Mouse (Mus musculus): Measurements from ENCODE around the gene Slc22a23. TPM values are rescaled to one million over a fixed set of nuclear protein-coding genes. Genes with fewer than 3 reads are reported as not detected.

Slc22a23 gene
- total RNA-seq, 1 experiment from 2014 or later, result 0.19 TPM

GRCm38 (mm10) chr13:34307696-34308603, 37.0 kb downstream of the Slc22a23 start:
- ATAC-seq (replicated peaks; ENCODE audit: insufficient number of reproducible peaks, low FRiP score, low TSS enrichment, poor library complexity, severe bottlenecking), result no peak

- ATAC-seq (replicated peaks; ENCODE audit: insufficient number of reproducible peaks, low FRiP score, low TSS enrichment, poor library complexity, severe bottlenecking), result no peak
These were observed 38.9 kb downstream of the Slc22a23 start for GRCm38 (mm10) chr13:34305964-34306671.

- no peak for ATAC-seq (replicated peaks; ENCODE audit: insufficient number of reproducible peaks, low FRiP score, low TSS enrichment, poor library complexity, severe bottlenecking)
These were observed 40.1 kb downstream of the Slc22a23 start for GRCm38 (mm10) chr13:34304896-34305295.

GRCm38 (mm10) chr13:34303386-34304016, 41.5 kb downstream of the Slc22a23 start:
- ATAC-seq (replicated peaks; ENCODE audit: insufficient number of reproducible peaks, low FRiP score, low TSS enrichment, poor library complexity, severe bottlenecking), result no peak

- no peak for ATAC-seq (replicated peaks; ENCODE audit: insufficient number of reproducible peaks, low FRiP score, low TSS enrichment, poor library complexity, severe bottlenecking)
These were observed 43.4 kb downstream of the Slc22a23 start for GRCm38 (mm10) chr13:34301585-34301984.

- ATAC-seq (replicated peaks; ENCODE audit: insufficient number of reproducible peaks, low FRiP score, low TSS enrichment, poor library complexity, severe bottlenecking), result no peak
These were observed 45.3 kb downstream of the Slc22a23 start for GRCm38 (mm10) chr13:34299351-34300333.

- ATAC-seq (replicated peaks; ENCODE audit: insufficient number of reproducible peaks, low FRiP score, low TSS enrichment, poor library complexity, severe bottlenecking), result no peak
These were observed 46.3 kb downstream of the Slc22a23 start for GRCm38 (mm10) chr13:34298674-34299073.

- no peak for ATAC-seq (replicated peaks; ENCODE audit: insufficient number of reproducible peaks, low FRiP score, low TSS enrichment, poor library complexity, severe bottlenecking)
These were observed 46.9 kb downstream of the Slc22a23 start for GRCm38 (mm10) chr13:34298061-34298460.

GRCm38 (mm10) chr13:34295787-34296435, 49.1 kb downstream of the Slc22a23 start:
- ATAC-seq (replicated peaks; ENCODE audit: insufficient number of reproducible peaks, low FRiP score, low TSS enrichment, poor library complexity, severe bottlenecking), result no peak

- ATAC-seq (replicated peaks; ENCODE audit: insufficient number of reproducible peaks, low FRiP score, low TSS enrichment, poor library complexity, severe bottlenecking), result no peak
These were observed 50.8 kb downstream of the Slc22a23 start for GRCm38 (mm10) chr13:34294212-34294611.

GRCm38 (mm10) chr13:34292042-34292441, 52.9 kb downstream of the Slc22a23 start:
- ATAC-seq (replicated peaks; ENCODE audit: insufficient number of reproducible peaks, low FRiP score, low TSS enrichment, poor library complexity, severe bottlenecking), result no peak

- no peak for ATAC-seq (replicated peaks; ENCODE audit: insufficient number of reproducible peaks, low FRiP score, low TSS enrichment, poor library complexity, severe bottlenecking)
These were observed 54.6 kb downstream of the Slc22a23 start for GRCm38 (mm10) chr13:34290346-34290745.

- ATAC-seq (replicated peaks; ENCODE audit: insufficient number of reproducible peaks, low FRiP score, low TSS enrichment, poor library complexity, severe bottlenecking), result no peak
These were observed 55.4 kb downstream of the Slc22a23 start for GRCm38 (mm10) chr13:34289567-34289966.

- no peak for ATAC-seq (replicated peaks; ENCODE audit: insufficient number of reproducible peaks, low FRiP score, low TSS enrichment, poor library complexity, severe bottlenecking)
These were observed 56.9 kb downstream of the Slc22a23 start for GRCm38 (mm10) chr13:34288129-34288528.

GRCm38 (mm10) chr13:34287601-34288083, 57.3 kb downstream of the Slc22a23 start:
- no peak for ATAC-seq (replicated peaks; ENCODE audit: insufficient number of reproducible peaks, low FRiP score, low TSS enrichment, poor library complexity, severe bottlenecking)

GRCm38 (mm10) chr13:34281360-34281759, 63.6 kb downstream of the Slc22a23 start:
- ATAC-seq (replicated peaks; ENCODE audit: insufficient number of reproducible peaks, low FRiP score, low TSS enrichment, poor library complexity, severe bottlenecking), result no peak

GRCm38 (mm10) chr13:34278759-34279270, 66.2 kb downstream of the Slc22a23 start:
- no peak for ATAC-seq (replicated peaks; ENCODE audit: insufficient number of reproducible peaks, low FRiP score, low TSS enrichment, poor library complexity, severe bottlenecking)
